Mouse (Mus musculus): ENCODE results near the gene Cope. TPM values are rescaled to one million over a fixed set of nuclear protein-coding genes. Genes with fewer than 3 reads are reported as not detected.
A peak's percentile ranks its signal among the peaks of the same experiment; 100 is the strongest.

Gene Cope
- 216 and 260 TPM in 2 replicates for polyA plus RNA-seq (2016; fragmentation: Nextera tagmentation; extraction: Ambion mirVana)

GRCm38 (mm10) chr8:70302358-70302890, at the start of gene Cope, which contains the start of gene Ddx49:
Gene Cope, plus strand, starts transcription at chr8:70302518.
Gene Ddx49, minus strand, starts transcription at chr8:70302489.
- Histone ChIP-seq H3K9me3 (replicated peaks) (no peaks in the 10 kb centered on the region), H3K27me3 (no peaks in the 10 kb centered on the region), H3K9ac (peak within 1 kb of the TSS; percentile 81), H3K36me3 (peaks cover 50% of the 10 kb centered on the region), H3K4me3 (peak within 1 kb of the TSS; percentile 82), H3K27ac (peak within 1 kb of the TSS; percentile 62; the same call in 1 of the 2 replicates), H3K4me2 (replicated peaks) (peak within 1 kb of the TSS; percentile 93), H3K4me1 (peaks cover 22% of the 10 kb centered on the region)
- WGBS: under 1% methylated on average over 40 of the region's 40 CpGs
- ATAC-seq (ENCODE audit: low FRiP score): peak; percentile 92

DNA sequence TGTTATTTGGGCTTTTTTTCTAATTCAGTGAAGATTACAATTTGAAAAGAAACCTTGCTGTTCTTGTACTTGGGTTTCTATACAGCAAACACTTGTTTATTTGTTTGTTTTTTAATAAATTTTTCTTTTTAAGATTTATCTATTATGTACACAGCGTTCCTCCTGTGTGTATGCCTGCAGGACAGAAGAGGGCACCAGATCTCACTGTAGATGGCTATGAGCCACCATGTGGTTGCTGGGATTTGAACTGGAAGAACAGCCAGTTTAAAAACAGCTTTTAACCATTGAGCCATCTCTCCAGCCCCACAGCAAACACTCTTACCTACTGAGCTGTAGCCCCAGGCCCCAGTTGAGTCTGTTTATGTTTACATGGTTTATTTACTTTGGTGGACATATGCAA, 47.7 kb upstream of the Cope start:
- H3K27ac ChIP-seq: no peak overlapping the region
- peaks cover 99% of the 10 kb centered on the region for H3K36me3 ChIP-seq
- 96% methylated on average over 1 of the region's 1 CpGs for WGBS
- no peak overlapping the region for H3K4me3 ChIP-seq
- H3K4me1 ChIP-seq: no peaks in the 10 kb centered on the region
- no peaks in the 10 kb centered on the region for H3K27me3 ChIP-seq
- ATAC-seq (ENCODE audit: low FRiP score): no peak
- no peak overlapping the region for H3K9ac ChIP-seq
- H3K4me2 ChIP-seq (replicated peaks): no peak overlapping the region
- no peaks in the 10 kb centered on the region for H3K9me3 ChIP-seq (replicated peaks)

- H3K9me3 ChIP-seq (replicated peaks): no peaks in the 10 kb centered on the region
- no peak overlapping the region for H3K9ac ChIP-seq
- H3K4me2 ChIP-seq (replicated peaks): no peak overlapping the region
- H3K27me3 ChIP-seq: no peaks in the 10 kb centered on the region
- no peak for ATAC-seq (ENCODE audit: low FRiP score)
- H3K36me3 ChIP-seq: peaks cover 99% of the 10 kb centered on the region
- no peak overlapping the region for H3K4me3 ChIP-seq
- H3K27ac ChIP-seq: no peak overlapping the region
- WGBS: 84% methylated on average over 3 of the region's 3 CpGs
- H3K4me1 ChIP-seq: no peaks in the 10 kb centered on the region
Observed at GRCm38 (mm10) chr8:70257456-70257855, 44.9 kb upstream of the Cope start.

DNA sequence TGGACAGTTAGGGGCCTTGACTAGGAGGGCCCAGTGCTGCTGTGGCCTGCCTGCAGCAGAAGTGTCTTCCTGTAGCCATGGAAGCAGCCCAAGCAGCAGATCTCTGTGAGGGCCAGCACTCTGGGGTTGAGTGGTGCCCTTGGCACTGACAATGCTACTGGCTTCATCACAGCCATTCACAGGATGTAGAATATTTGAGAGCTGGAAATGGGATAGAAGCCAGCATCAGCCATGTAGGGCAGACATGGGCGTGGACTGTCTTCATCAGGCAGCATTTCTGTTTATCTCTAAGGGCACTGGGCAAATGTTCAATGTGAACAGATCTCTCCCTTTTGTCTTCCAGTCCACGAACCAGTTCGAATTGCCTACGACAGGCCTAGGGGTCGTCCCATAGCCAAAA, 43.7 kb upstream of the Cope start:
- no peak overlapping the region for H3K27ac ChIP-seq
- no peak for ATAC-seq (ENCODE audit: low FRiP score)
- peaks cover 99% of the 10 kb centered on the region for H3K36me3 ChIP-seq
- H3K9me3 ChIP-seq (replicated peaks): no peaks in the 10 kb centered on the region
- H3K9ac ChIP-seq: no peak overlapping the region
- no peaks in the 10 kb centered on the region for H3K4me1 ChIP-seq
- H3K4me3 ChIP-seq: no peak overlapping the region
- WGBS: 96% methylated on average over 5 of the region's 5 CpGs
- H3K4me2 ChIP-seq (replicated peaks): no peak overlapping the region
- no peaks in the 10 kb centered on the region for H3K27me3 ChIP-seq

DNA sequence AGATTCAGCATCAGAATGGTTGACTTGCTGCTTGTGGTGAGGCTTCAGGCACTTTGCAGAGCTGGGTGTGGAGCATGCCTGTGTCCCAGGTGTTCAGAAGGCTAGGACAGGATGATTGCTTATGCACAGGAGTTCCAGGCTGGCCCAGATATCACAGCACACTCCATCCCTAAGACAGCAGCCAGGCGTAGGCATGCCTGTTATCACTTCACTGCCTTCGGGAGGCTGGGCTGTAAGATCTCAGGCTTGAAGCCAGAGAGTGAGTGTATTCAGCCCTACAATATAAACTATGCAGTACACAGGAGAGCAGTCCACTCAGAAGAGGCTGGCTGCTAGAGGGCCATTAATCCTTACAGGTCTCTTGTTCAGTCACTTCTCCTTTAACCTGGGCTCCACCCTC, 43.3 kb upstream of the Cope start:
- Histone ChIP-seq H3K36me3 (peaks cover 99% of the 10 kb centered on the region), H3K27ac (no peak overlapping the region), H3K27me3 (no peaks in the 10 kb centered on the region), H3K4me1 (no peaks in the 10 kb centered on the region), H3K4me2 (replicated peaks) (no peak overlapping the region), H3K4me3 (no peak overlapping the region), H3K9me3 (replicated peaks) (no peaks in the 10 kb centered on the region), H3K9ac (no peak overlapping the region)
- WGBS: 93% methylated on average over 2 of the region's 2 CpGs
- no peak for ATAC-seq (ENCODE audit: low FRiP score)

DNA sequence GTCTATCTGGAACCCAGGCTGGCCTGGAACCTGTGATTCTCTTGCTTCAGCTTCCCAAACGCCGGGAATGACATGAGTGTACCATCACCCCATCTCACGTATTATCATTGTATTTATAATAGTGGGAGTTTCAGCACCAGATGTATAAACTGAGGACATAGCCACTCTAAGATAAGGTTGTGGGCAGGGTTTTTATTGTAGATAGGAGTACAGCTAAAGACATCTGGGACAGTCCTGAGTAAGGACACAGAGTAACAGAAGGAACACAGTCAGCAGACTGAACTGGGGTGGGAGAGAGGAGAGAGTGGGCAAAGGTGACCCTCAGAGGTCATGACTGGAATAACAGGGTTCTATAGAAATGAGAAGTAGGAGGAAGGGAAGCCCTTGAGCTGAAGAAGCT, 34.6 kb upstream of the Cope start:
- Histone ChIP-seq H3K4me2 (replicated peaks) (no peak overlapping the region), H3K27me3 (no peaks in the 10 kb centered on the region), H3K36me3 (peaks cover 34% of the 10 kb centered on the region), H3K4me1 (no peaks in the 10 kb centered on the region), H3K4me3 (no peak overlapping the region), H3K9ac (no peak overlapping the region), H3K9me3 (replicated peaks) (no peaks in the 10 kb centered on the region), H3K27ac (no peak overlapping the region)
- WGBS: 88% methylated on average over 3 of the region's 3 CpGs
- ATAC-seq (ENCODE audit: low FRiP score): no peak

DNA sequence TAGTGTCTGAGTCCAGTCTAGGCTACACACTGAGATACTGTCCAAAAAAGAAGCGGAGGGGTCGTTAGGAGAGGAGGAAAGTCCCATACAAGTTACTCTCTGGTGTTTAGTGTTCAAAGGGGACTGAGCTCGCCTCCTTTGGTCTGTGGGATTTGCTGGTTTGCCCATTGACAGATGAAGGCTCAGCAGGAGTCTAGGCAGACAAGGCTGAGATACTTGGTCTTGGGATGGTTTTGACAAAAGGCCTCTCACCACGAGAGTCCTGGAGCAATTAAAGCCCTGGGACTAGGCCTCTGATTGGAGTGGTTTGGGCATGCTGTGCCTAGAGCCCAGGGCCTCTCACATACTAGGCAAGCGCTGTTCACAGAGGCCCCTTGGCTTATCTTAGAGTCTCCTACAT, 34.0 kb upstream of the Cope start:
- Histone ChIP-seq H3K27me3 (no peaks in the 10 kb centered on the region), H3K4me1 (no peaks in the 10 kb centered on the region), H3K9me3 (replicated peaks) (no peaks in the 10 kb centered on the region), H3K4me2 (replicated peaks) (no peak overlapping the region), H3K27ac (no peak overlapping the region), H3K36me3 (peaks cover 27% of the 10 kb centered on the region), H3K9ac (no peak overlapping the region), H3K4me3 (no peak overlapping the region)
- no peak for ATAC-seq (ENCODE audit: low FRiP score)
- WGBS: 48% methylated on average over 5 of the region's 5 CpGs

- Histone ChIP-seq H3K9me3 (replicated peaks) (no peaks in the 10 kb centered on the region), H3K36me3 (peaks cover 21% of the 10 kb centered on the region), H3K4me1 (no peaks in the 10 kb centered on the region), H3K4me3 (no peak overlapping the region), H3K4me2 (replicated peaks) (no peak overlapping the region), H3K9ac (no peak overlapping the region), H3K27ac (no peak overlapping the region), H3K27me3 (no peaks in the 10 kb centered on the region)
- no peak for ATAC-seq (ENCODE audit: low FRiP score)
- WGBS: 58% methylated on average over 11 of the region's 11 CpGs
Observed at GRCm38 (mm10) chr8:70268799-70269565, 33.3 kb upstream of the Cope start.

DNA sequence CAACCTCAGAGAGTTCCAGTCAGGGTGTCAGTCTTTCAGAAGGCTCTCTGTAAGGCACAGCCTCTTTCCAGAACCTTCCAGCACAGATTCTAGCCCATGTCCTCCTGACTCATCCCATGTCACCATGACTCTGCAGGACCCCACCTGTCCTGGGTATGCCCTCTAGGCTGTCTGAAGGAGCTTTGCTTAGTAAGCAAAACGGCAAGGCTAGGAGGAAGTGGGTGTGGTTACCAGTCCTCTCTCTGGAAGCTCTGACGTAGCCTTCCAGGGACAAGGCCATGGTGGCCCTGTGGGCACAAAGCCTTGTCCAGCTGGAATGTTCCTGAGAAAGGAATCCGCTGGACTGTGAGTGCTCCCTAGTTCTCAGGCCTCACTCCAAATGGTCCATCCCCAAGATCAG, 29.4 kb upstream of the Cope start:
- ATAC-seq (ENCODE audit: low FRiP score): no peak
- Histone ChIP-seq H3K9me3 (replicated peaks) (no peaks in the 10 kb centered on the region), H3K9ac (no peak overlapping the region), H3K36me3 (no peaks in the 10 kb centered on the region), H3K27me3 (no peaks in the 10 kb centered on the region), H3K27ac (no peak overlapping the region), H3K4me3 (no peak overlapping the region), H3K4me1 (no peaks in the 10 kb centered on the region), H3K4me2 (replicated peaks) (no peak overlapping the region)
- WGBS: 64% methylated on average over 3 of the region's 3 CpGs

- no peak overlapping the region for H3K27ac ChIP-seq
- H3K4me3 ChIP-seq: no peak overlapping the region
- no peaks in the 10 kb centered on the region for H3K9me3 ChIP-seq (replicated peaks)
- no peaks in the 10 kb centered on the region for H3K36me3 ChIP-seq
- H3K4me1 ChIP-seq: no peaks in the 10 kb centered on the region
- no peak overlapping the region for H3K9ac ChIP-seq
- H3K4me2 ChIP-seq (replicated peaks): no peak overlapping the region
- no peak for ATAC-seq (ENCODE audit: low FRiP score)
- H3K27me3 ChIP-seq: no peaks in the 10 kb centered on the region
Observed at GRCm38 (mm10) chr8:70274350-70274749, 28.0 kb upstream of the Cope start.

GRCm38 (mm10) chr8:70276476-70276875, 25.8 kb upstream of the Cope start:
- no peaks in the 10 kb centered on the region for H3K27me3 ChIP-seq
- H3K27ac ChIP-seq: no peak overlapping the region
- H3K36me3 ChIP-seq: no peaks in the 10 kb centered on the region
- no peak for ATAC-seq (ENCODE audit: low FRiP score)
- no peaks in the 10 kb centered on the region for H3K4me1 ChIP-seq
- no peak overlapping the region for H3K9ac ChIP-seq
- H3K4me3 ChIP-seq: no peak overlapping the region
- no peak overlapping the region for H3K4me2 ChIP-seq (replicated peaks)
- 80% methylated on average over 3 of the region's 3 CpGs for WGBS
- H3K9me3 ChIP-seq (replicated peaks): no peaks in the 10 kb centered on the region

GRCm38 (mm10) chr8:70278175-70278574, 24.1 kb upstream of the Cope start:
- H3K4me3 ChIP-seq: no peak overlapping the region
- 0 out of 2 replicates have a peak, but pooled peaks cover 3% of the 10 kb centered on the region for H3K4me1 ChIP-seq
- H3K9ac ChIP-seq: no peak overlapping the region
- H3K27ac ChIP-seq: no peak overlapping the region
- no peaks in the 10 kb centered on the region for H3K9me3 ChIP-seq (replicated peaks)
- H3K4me2 ChIP-seq (replicated peaks): no peak overlapping the region
- ATAC-seq (ENCODE audit: low FRiP score): no peak
- no peaks in the 10 kb centered on the region for H3K36me3 ChIP-seq
- WGBS: 68% methylated on average over 15 of the region's 15 CpGs
- no peaks in the 10 kb centered on the region for H3K27me3 ChIP-seq

DNA sequence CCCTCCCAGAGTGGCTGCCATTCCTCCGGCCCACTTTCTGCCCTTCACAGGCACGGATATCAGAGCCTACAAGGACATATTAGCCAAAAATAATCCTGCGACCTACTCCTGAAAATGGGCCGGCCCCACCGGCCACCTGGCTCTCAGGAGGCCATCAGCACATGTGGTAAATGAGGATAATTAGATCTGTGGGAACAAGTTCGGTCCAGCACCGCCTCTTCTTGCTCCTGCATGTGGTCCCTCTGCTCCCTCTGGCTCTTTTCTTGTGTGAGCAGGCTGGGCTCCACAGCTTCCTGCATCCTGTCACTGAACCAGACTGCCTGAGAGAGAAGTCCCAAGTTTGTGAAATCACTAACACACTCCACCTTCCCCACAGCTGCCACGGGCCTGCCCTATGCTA, 23.1 kb upstream of the Cope start:
- Histone ChIP-seq H3K36me3 (no peaks in the 10 kb centered on the region), H3K27ac (no peak overlapping the region), H3K4me1 (peaks cover 12% of the 10 kb centered on the region), H3K9ac (no peak overlapping the region), H3K27me3 (no peaks in the 10 kb centered on the region), H3K4me3 (no peak overlapping the region), H3K9me3 (replicated peaks) (no peaks in the 10 kb centered on the region), H3K4me2 (replicated peaks) (no peak overlapping the region)
- WGBS: 68% methylated on average over 8 of the region's 8 CpGs
- no peak for ATAC-seq (ENCODE audit: low FRiP score)
